Mouse (Mus musculus): ENCODE results near the gene Derl3. TPM values are rescaled to one million over a fixed set of nuclear protein-coding genes. Genes with fewer than 3 reads are reported as not detected.

Derl3 gene
- not detected for polyA plus RNA-seq (2014; fragmentation: Illumina TruSeq; extraction: RNeasy Lipid Tissue Mini Kit (QIAGEN cat#74804); ENCODE audit: low read depth, low replicate concordance)

GRCm38 (mm10) chr10:75893089-75893750, at the start of gene Derl3:
Gene Derl3 (plus strand): TSS chr10:75893413.

GRCm38 (mm10) chr10:75859786-75860470, 33.3 kb upstream of the Derl3 start, which contains the start of gene Mif:
Gene Mif (minus strand): TSS chr10:75860240.

GRCm38 (mm10) chr10:75921026-75921725, 28.0 kb downstream of the Derl3 start, which contains the start of gene Smarcb1:
Gene Smarcb1 (minus strand): TSS chr10:75921617.

GRCm38 (mm10) chr10:75932891-75933290, 39.7 kb downstream of the Derl3 start, which contains the start of gene Chchd10:
Gene Chchd10 (plus strand): TSS chr10:75933130.

GRCm38 (mm10) chr10:75935680-75936541, 42.7 kb downstream of the Derl3 start, which contains the start of gene Mmp11:
Gene Mmp11 (minus strand): TSS chr10:75936496.

GRCm38 (mm10) chr10:75940520-75940919, 47.3 kb downstream of the Derl3 start, which contains the start of gene Gm867:
Gene Gm867 (minus strand): TSS chr10:75940672.

GRCm38 (mm10) chr10:75942736-75943477, 49.7 kb downstream of the Derl3 start, which contains the start of gene Vpreb3:
Gene Vpreb3 (plus strand): TSS chr10:75943057.

Other genes with a start within 250 kb of the Derl3 start
- gene Susd2, start 249.4 kb upstream of the Derl3 start, polyA plus RNA-seq (2014; fragmentation: Illumina TruSeq; extraction: RNeasy Lipid Tissue Mini Kit (QIAGEN cat#74804); ENCODE audit: low read depth, low replicate concordance) = 0.26 TPM
- 1.2 TPM for gene Cabin1, start 129.1 kb upstream of the Derl3 start, polyA plus RNA-seq (2014; fragmentation: Illumina TruSeq; extraction: RNeasy Lipid Tissue Mini Kit (QIAGEN cat#74804); ENCODE audit: low read depth, low replicate concordance)
- gene Ddt, start 120.0 kb upstream of the Derl3 start, polyA plus RNA-seq (2014; fragmentation: Illumina TruSeq; extraction: RNeasy Lipid Tissue Mini Kit (QIAGEN cat#74804); ENCODE audit: low read depth, low replicate concordance) = 63.7 TPM
- not detected for gene Gm20441, start 112.5 kb upstream of the Derl3 start, polyA plus RNA-seq (2014; fragmentation: Illumina TruSeq; extraction: RNeasy Lipid Tissue Mini Kit (QIAGEN cat#74804); ENCODE audit: low read depth, low replicate concordance)
- 132 TPM for gene Gstt3, start 112.0 kb upstream of the Derl3 start, polyA plus RNA-seq (2014; fragmentation: Illumina TruSeq; extraction: RNeasy Lipid Tissue Mini Kit (QIAGEN cat#74804); ENCODE audit: low read depth, low replicate concordance)
- gene Gstt1, start 94.8 kb upstream of the Derl3 start, polyA plus RNA-seq (2014; fragmentation: Illumina TruSeq; extraction: RNeasy Lipid Tissue Mini Kit (QIAGEN cat#74804); ENCODE audit: low read depth, low replicate concordance) = 89.7 TPM
- not detected for gene Gstt4, start 70.9 kb upstream of the Derl3 start, polyA plus RNA-seq (2014; fragmentation: Illumina TruSeq; extraction: RNeasy Lipid Tissue Mini Kit (QIAGEN cat#74804); ENCODE audit: low read depth, low replicate concordance)
- gene Gstt2, start 56.0 kb upstream of the Derl3 start, polyA plus RNA-seq (2014; fragmentation: Illumina TruSeq; extraction: RNeasy Lipid Tissue Mini Kit (QIAGEN cat#74804); ENCODE audit: low read depth, low replicate concordance) = 26.0 TPM
- 1.6 TPM for gene Mif, start 33.2 kb upstream of the Derl3 start, polyA plus RNA-seq (2014; fragmentation: Illumina TruSeq; extraction: RNeasy Lipid Tissue Mini Kit (QIAGEN cat#74804); ENCODE audit: low read depth, low replicate concordance)
- gene Smarcb1, start 28.2 kb downstream of the Derl3 start, polyA plus RNA-seq (2014; fragmentation: Illumina TruSeq; extraction: RNeasy Lipid Tissue Mini Kit (QIAGEN cat#74804); ENCODE audit: low read depth, low replicate concordance) = 4.8 TPM
- 79.2 TPM for gene Chchd10, start 39.7 kb downstream of the Derl3 start, polyA plus RNA-seq (2014; fragmentation: Illumina TruSeq; extraction: RNeasy Lipid Tissue Mini Kit (QIAGEN cat#74804); ENCODE audit: low read depth, low replicate concordance)
- not detected for gene Mmp11, start 43.1 kb downstream of the Derl3 start, polyA plus RNA-seq (2014; fragmentation: Illumina TruSeq; extraction: RNeasy Lipid Tissue Mini Kit (QIAGEN cat#74804); ENCODE audit: low read depth, low replicate concordance)
- gene Gm867, start 47.3 kb downstream of the Derl3 start, polyA plus RNA-seq (2014; fragmentation: Illumina TruSeq; extraction: RNeasy Lipid Tissue Mini Kit (QIAGEN cat#74804); ENCODE audit: low read depth, low replicate concordance) = not detected
- not detected for gene Vpreb3, start 49.6 kb downstream of the Derl3 start, polyA plus RNA-seq (2014; fragmentation: Illumina TruSeq; extraction: RNeasy Lipid Tissue Mini Kit (QIAGEN cat#74804); ENCODE audit: low read depth, low replicate concordance)
- gene Gm5134, start 61.1 kb downstream of the Derl3 start, polyA plus RNA-seq (2014; fragmentation: Illumina TruSeq; extraction: RNeasy Lipid Tissue Mini Kit (QIAGEN cat#74804); ENCODE audit: low read depth, low replicate concordance) = not detected
- 4.6 TPM for gene Zfp280b, start 139.2 kb downstream of the Derl3 start, polyA plus RNA-seq (2014; fragmentation: Illumina TruSeq; extraction: RNeasy Lipid Tissue Mini Kit (QIAGEN cat#74804); ENCODE audit: low read depth, low replicate concordance)
- gene Slc5a4b, start 217.5 kb downstream of the Derl3 start, polyA plus RNA-seq (2014; fragmentation: Illumina TruSeq; extraction: RNeasy Lipid Tissue Mini Kit (QIAGEN cat#74804); ENCODE audit: low read depth, low replicate concordance) = not detected

Data from liver, adult 10 weeks (tissue).